Mouse (Mus musculus): ENCODE results near the gene Gm826. TPM values are rescaled to one million over a fixed set of nuclear protein-coding genes. Genes with fewer than 3 reads are reported as not detected.

Gene Gm826
- polyA plus RNA-seq, 1 experiment from 2014 or later, result 14.5 TPM

DNA sequence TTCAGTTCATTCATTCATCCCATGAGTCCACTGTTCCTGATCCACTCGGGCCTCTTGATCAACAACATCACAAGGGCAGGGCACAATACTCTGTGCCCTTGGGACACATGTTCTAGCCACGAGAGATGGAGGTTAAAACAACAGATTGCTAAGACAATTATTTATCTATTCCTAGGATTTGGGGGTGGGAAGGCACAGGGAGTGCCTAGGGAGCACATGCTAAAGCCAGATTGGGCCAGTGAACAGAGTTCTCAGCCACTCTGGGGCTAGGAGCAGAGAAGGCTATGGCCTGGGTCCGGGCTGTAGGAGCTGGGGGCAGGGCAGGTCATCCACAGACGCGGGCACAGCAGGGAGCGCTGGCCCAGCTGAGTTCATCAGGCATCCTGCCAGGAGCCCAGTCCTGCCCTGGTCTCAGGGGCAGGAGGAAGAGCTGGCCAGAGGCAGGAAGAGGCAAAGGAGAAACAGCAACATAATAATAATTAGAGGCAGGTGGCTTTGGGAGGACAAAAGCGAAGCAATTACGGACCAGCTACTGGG is 17.1 kb upstream of the Gm826 start:
- WGBS, result 40% methylated on average over 8 of the region's 8 CpGs
- H3K4me3 ChIP-seq, result no peak overlapping the region
- no peak overlapping the region for H3K9ac ChIP-seq
- H3K4me2 ChIP-seq, result no peak overlapping the region
- H3K9me3 ChIP-seq (replicated peaks), result no peaks in the 10 kb centered on the region
- no peak for ATAC-seq (replicated peaks; ENCODE audit: insufficient number of reproducible peaks, insufficient read depth, low FRiP score, low read depth)
- H3K27ac ChIP-seq, result no peak overlapping the region
- H3K36me3 ChIP-seq, result no peaks in the 10 kb centered on the region
- peaks cover 15% of the 10 kb centered on the region for H3K4me1 ChIP-seq (replicated peaks)
- 0 out of 2 replicates have a peak, but pooled peaks cover 4% of the 10 kb centered on the region for H3K27me3 ChIP-seq

DNA sequence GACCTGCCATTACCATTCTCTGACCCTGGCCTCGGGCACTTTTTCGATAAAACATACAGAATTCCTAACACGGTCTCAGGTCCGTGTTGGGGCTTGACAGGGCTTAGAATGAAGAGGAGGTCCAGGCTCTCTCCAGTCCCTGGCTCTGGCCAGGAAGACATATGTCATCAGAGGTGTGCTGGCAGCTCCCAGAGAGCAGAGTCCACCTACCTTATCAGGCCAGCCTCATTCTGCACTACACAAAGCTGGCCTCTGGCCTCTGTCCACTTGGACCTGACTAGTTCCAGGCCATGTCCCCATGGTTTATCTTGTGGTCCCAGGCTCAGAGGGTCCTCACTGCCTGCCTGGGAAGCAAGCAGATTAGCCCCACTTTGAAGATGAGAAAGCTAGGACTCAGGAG is 15.6 kb upstream of the Gm826 start:
- no peaks in the 10 kb centered on the region for H3K9me3 ChIP-seq (replicated peaks)
- no peak overlapping the region for H3K4me3 ChIP-seq
- WGBS, result 39% methylated on average over 4 of the region's 4 CpGs
- no peak overlapping the region for H3K4me2 ChIP-seq
- H3K27me3 ChIP-seq, result 0 out of 2 replicates have a peak, but pooled peaks cover 3% of the 10 kb centered on the region
- H3K36me3 ChIP-seq, result no peaks in the 10 kb centered on the region
- H3K4me1 ChIP-seq (replicated peaks), result peaks cover 15% of the 10 kb centered on the region
- no peak for ATAC-seq (replicated peaks; ENCODE audit: insufficient number of reproducible peaks, insufficient read depth, low FRiP score, low read depth)
- H3K27ac ChIP-seq, result no peak overlapping the region
- no peak overlapping the region for H3K9ac ChIP-seq

DNA sequence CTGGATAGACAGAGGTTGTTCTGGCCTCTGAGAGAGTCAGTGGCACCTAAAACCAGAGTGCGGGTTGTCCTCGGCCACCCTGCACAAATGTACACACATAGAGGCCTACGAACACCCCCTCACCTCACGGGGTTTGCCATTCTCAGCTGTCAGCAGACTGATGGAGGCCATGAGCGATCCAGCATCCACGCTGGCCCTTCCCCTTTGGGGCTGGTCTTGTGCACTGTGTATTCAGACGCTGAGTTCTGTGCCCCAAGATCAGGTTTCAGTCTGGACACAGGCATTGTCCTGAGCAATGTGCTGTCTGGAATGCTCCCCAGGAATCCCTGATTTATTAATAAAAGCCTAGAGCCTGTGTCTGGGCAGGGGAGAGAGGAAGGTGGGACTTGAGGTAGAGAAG is 14.8 kb upstream of the Gm826 start:
- ATAC-seq (replicated peaks; ENCODE audit: insufficient number of reproducible peaks, insufficient read depth, low FRiP score, low read depth), result peak; percentile 18; the same call in 1 of the 2 replicates
- no peak overlapping the region for H3K27ac ChIP-seq
- no peak overlapping the region for H3K4me2 ChIP-seq
- peaks cover 13% of the 10 kb centered on the region for H3K4me1 ChIP-seq (replicated peaks)
- no peaks in the 10 kb centered on the region for H3K9me3 ChIP-seq (replicated peaks)
- 44% methylated on average over 7 of the region's 7 CpGs for WGBS
- no peaks in the 10 kb centered on the region for H3K27me3 ChIP-seq
- H3K9ac ChIP-seq, result no peak overlapping the region
- H3K36me3 ChIP-seq, result no peaks in the 10 kb centered on the region
- no peak overlapping the region for H3K4me3 ChIP-seq

DNA sequence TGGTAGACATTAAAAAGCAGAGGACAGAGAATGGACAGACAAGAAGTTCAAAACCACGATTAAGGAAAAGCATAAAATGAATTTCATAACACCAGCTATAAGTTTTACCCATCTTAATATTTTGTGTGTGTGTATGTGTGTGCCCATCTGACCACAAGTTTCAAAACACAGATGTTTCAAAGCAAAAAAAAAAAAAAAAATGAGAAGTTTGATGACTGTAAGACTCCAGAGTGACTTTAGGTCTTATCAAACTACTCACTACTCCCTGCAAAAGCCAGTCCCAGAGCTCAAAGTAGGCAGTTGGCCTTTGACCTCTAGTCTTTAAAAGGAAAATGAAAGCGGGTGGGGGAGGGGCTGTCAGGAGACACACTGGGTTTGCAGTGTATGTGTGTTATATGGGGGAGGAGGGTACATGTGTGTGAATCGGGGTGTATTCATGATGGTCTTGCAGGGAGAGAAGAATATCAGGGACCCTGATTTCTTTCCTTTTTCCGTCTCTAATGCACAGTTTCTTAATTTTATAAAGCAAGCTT is 14.2 kb upstream of the Gm826 start:
- no peaks in the 10 kb centered on the region for H3K9me3 ChIP-seq (replicated peaks)
- H3K27ac ChIP-seq, result no peak overlapping the region
- ATAC-seq (replicated peaks; ENCODE audit: insufficient number of reproducible peaks, insufficient read depth, low FRiP score, low read depth), result no peak
- H3K4me1 ChIP-seq (replicated peaks), result peaks cover 9% of the 10 kb centered on the region
- no peaks in the 10 kb centered on the region for H3K27me3 ChIP-seq
- no peaks in the 10 kb centered on the region for H3K36me3 ChIP-seq
- H3K9ac ChIP-seq, result no peak overlapping the region
- WGBS, result 57% methylated on average over 4 of the region's 4 CpGs
- H3K4me2 ChIP-seq, result no peak overlapping the region
- no peak overlapping the region for H3K4me3 ChIP-seq

DNA sequence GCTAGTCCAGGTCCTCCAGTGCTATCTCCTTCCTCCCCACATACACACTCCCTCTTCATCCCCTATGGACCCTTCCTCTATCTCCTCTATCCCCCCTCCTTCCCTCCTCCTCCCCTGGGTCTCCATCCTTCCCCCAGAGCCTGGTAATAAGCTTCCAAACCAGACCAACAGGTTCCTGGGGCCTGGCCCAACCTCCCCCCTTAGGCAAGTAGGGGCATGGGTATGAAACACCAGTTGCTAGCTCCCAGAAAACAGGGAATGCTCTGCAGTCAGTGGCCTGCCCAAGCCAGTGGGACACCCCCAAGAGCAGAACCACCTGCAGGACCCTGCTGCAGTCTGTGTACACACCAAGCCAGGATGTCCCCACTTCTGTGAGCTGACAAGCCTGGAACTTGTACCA is 11.7 kb upstream of the Gm826 start:
- no peaks in the 10 kb centered on the region for H3K9me3 ChIP-seq (replicated peaks)
- no peak overlapping the region for H3K9ac ChIP-seq
- no peak for ATAC-seq (replicated peaks; ENCODE audit: insufficient number of reproducible peaks, insufficient read depth, low FRiP score, low read depth)
- no peaks in the 10 kb centered on the region for H3K36me3 ChIP-seq
- H3K4me3 ChIP-seq, result no peak overlapping the region
- H3K27me3 ChIP-seq, result no peaks in the 10 kb centered on the region
- no peak overlapping the region for H3K4me2 ChIP-seq
- no peak overlapping the region for H3K27ac ChIP-seq
- H3K4me1 ChIP-seq (replicated peaks), result peaks cover 5% of the 10 kb centered on the region; the same call in 1 of the 2 replicates

DNA sequence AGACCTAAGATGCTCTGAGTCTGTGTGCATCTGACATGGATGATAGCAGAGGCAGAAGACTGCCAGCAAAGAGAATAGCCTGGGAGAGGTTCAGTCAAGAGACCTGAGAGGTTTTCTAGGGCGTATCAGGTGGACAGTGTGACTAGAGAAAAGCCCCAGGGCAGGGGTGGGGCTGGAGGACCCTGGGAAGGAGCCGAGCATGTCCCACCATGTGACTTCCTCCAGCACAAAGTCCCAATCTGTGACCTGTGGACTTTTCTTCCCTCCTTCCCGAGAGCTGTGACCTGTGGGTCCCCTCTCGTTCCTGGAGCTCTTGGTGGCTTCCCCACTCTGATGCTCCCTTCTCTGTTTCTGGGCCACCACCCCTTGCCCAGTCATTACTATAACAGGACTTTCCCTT is 6.2 kb upstream of the Gm826 start:
- no peak overlapping the region for H3K27ac ChIP-seq
- no peaks in the 10 kb centered on the region for H3K9me3 ChIP-seq (replicated peaks)
- WGBS, result 50% methylated on average over 4 of the region's 4 CpGs
- H3K27me3 ChIP-seq, result no peaks in the 10 kb centered on the region
- no peak overlapping the region for H3K4me2 ChIP-seq
- no peak for ATAC-seq (replicated peaks; ENCODE audit: insufficient number of reproducible peaks, insufficient read depth, low FRiP score, low read depth)
- H3K9ac ChIP-seq, result no peak overlapping the region
- H3K4me3 ChIP-seq, result no peak overlapping the region
- 0 out of 2 replicates have a peak, but pooled peaks cover 2% of the 10 kb centered on the region for H3K4me1 ChIP-seq (replicated peaks)
- H3K36me3 ChIP-seq, result no peaks in the 10 kb centered on the region

DNA sequence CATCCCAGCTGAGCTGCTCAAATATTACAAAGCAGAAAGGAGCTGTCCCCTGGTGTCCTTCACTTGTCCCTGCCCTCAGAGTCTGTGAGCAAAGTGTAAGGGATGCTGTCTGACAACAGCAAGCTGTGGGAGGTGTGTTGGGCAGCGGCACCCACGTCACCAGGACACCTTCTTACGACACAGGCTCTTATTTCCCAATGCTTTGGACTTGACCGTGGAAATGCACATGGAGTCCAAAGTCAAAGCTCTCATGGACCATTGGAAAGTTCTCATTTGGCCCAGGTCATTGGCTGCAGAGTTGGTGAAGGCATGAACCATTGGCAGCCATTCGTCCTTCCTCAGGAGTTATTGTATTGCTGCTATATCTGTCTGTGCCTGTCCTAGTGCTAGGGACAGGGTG is 5.6 kb upstream of the Gm826 start:
- H3K27ac ChIP-seq, result no peak overlapping the region
- no peak overlapping the region for H3K9ac ChIP-seq
- no peak overlapping the region for H3K4me2 ChIP-seq
- 82% methylated on average over 5 of the region's 5 CpGs for WGBS
- no peaks in the 10 kb centered on the region for H3K36me3 ChIP-seq
- no peaks in the 10 kb centered on the region for H3K27me3 ChIP-seq
- no peaks in the 10 kb centered on the region for H3K9me3 ChIP-seq (replicated peaks)
- H3K4me3 ChIP-seq, result no peak overlapping the region
- no peak for ATAC-seq (replicated peaks; ENCODE audit: insufficient number of reproducible peaks, insufficient read depth, low FRiP score, low read depth)
- peaks cover 4% of the 10 kb centered on the region for H3K4me1 ChIP-seq (replicated peaks)

DNA sequence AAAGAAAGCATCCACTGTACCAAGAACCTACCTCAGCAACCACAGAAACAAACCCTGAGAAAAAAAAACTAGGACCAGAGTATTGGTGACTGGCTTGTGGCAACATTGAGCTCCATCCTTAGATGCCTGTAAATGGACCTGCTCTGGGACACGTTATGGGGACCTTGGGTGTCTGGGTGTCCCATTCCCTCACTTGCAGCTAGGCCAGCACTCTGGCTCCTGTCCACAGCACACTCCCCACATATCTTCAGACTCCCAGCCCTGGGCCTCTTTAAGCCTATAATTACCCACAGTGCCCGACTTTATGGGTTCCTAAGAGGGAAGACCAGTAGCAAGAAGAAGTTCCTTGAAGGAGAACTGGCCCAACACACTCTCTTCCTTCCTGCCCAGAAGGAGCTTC is 2.1 kb upstream of the Gm826 start:
- Histone ChIP-seq H3K4me3 (no peak overlapping the region), H3K9ac (no peak overlapping the region), H3K4me1 (replicated peaks) (peaks cover 16% of the 10 kb centered on the region), H3K9me3 (replicated peaks) (no peaks in the 10 kb centered on the region), H3K27ac (no peak overlapping the region), H3K4me2 (no peak overlapping the region), H3K36me3 (no peaks in the 10 kb centered on the region), H3K27me3 (0 out of 2 replicates have a peak, but pooled peaks cover 6% of the 10 kb centered on the region)
- WGBS, result 44% methylated on average over 2 of the region's 2 CpGs
- ATAC-seq (replicated peaks; ENCODE audit: insufficient number of reproducible peaks, insufficient read depth, low FRiP score, low read depth), result no peak

DNA sequence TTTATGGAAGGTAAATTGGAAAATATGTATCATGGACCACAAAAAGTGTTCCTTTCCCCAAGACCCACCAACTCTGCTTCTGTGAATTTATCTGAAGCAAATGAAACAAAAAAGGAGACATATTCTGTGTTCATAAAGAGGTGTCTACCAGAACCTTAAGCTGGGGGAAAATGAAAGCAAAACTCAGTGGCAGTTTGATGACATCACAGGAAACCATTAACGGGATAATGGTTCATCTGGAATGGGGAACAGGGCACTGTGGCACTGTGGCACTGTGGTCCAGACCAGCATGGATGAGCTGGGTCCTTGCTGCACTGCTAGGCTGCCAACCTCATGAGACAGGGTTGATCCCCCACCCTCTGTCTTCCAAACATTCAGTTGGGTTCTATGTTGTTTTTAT is 1.1 kb upstream of the Gm826 start:
- no peak overlapping the region for H3K4me3 ChIP-seq
- no peak overlapping the region for H3K9ac ChIP-seq
- no peak overlapping the region for H3K27ac ChIP-seq
- 0 out of 2 replicates have a peak, but pooled peaks cover 6% of the 10 kb centered on the region for H3K27me3 ChIP-seq
- no peaks in the 10 kb centered on the region for H3K9me3 ChIP-seq (replicated peaks)
- H3K4me1 ChIP-seq (replicated peaks), result peaks cover 16% of the 10 kb centered on the region
- ATAC-seq (replicated peaks; ENCODE audit: insufficient number of reproducible peaks, insufficient read depth, low FRiP score, low read depth), result no peak
- no peak overlapping the region for H3K4me2 ChIP-seq
- no peaks in the 10 kb centered on the region for H3K36me3 ChIP-seq
- WGBS, result 41% methylated on average over 1 of the region's 1 CpGs

DNA sequence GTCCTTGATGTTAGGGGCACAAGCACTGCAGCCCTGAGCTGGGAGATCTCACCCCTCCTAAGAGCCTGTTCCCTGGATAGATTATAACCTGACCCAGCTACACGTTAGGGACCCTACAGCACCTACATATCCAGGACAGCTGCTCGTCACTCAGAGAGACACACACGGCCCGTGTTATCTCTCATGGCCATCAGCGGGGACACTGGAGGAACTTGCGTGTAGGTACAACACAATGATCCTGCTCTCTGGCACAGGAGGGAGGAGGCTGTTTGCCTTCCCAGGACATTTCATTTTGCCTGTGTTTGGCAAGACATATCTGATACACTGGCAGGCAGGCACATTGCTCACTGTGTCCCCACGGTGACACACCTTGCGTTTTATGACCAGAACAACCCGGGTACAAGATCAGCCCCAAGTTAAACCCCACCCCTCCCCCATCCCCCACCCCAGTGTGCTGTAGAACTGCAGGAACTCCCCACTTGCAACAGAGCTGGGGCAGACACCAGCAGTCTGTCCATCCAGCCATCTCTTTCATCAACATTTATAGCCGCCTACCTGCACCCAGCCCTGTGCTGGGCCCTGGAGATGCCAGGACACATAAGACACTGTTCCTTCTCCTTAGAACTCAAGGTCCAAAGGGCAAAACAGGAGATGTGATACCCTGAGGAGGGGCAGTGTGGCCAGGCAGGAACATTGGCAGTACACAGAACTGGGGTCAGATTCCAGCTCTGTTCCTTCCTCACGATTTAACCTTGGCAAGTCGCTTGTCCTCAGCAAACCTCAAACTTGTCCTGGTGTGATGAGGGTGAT is 1.2 kb downstream of the Gm826 start:
- Histone ChIP-seq H3K4me1 (replicated peaks) (peaks cover 32% of the 10 kb centered on the region), H3K4me3 (no peak overlapping the region), H3K27me3 (0 out of 2 replicates have a peak, but pooled peaks cover 6% of the 10 kb centered on the region), H3K36me3 (no peaks in the 10 kb centered on the region), H3K4me2 (no peak overlapping the region), H3K9ac (no peak overlapping the region), H3K9me3 (replicated peaks) (no peaks in the 10 kb centered on the region), H3K27ac (no peak overlapping the region)
- 77% methylated on average over 12 of the region's 12 CpGs for WGBS
- ATAC-seq (replicated peaks; ENCODE audit: insufficient number of reproducible peaks, insufficient read depth, low FRiP score, low read depth), result no peak

DNA sequence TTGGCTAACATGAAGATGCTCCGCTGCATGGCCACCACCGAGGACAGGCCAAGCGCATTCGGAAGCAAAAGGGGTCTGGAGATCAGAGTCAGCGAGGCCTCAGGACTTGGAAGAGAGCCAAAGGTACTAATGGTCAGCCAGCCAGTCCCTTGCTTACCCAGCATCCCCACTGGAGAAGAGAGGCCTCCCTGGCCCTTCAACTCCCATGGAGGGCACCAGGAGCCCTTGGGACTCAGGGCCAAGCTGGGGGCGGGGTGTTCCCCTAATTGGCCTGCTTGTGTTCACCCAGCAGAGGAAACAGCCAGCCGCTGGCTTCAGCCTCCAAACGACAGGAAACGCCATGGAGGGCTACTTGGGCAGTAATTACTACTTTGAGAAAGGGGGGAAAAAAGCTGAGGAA is 5.1 kb downstream of the Gm826 start:
- H3K27ac ChIP-seq, result no peak overlapping the region
- peaks cover 32% of the 10 kb centered on the region for H3K4me1 ChIP-seq (replicated peaks)
- no peaks in the 10 kb centered on the region for H3K36me3 ChIP-seq
- no peaks in the 10 kb centered on the region for H3K9me3 ChIP-seq (replicated peaks)
- H3K4me2 ChIP-seq, result no peak overlapping the region
- ATAC-seq (replicated peaks; ENCODE audit: insufficient number of reproducible peaks, insufficient read depth, low FRiP score, low read depth), result 0 out of 2 replicates have a peak, but pooled peaks have one; percentile 10
- H3K27me3 ChIP-seq, result 0 out of 2 replicates have a peak, but pooled peaks cover 6% of the 10 kb centered on the region
- no peak overlapping the region for H3K4me3 ChIP-seq
- H3K9ac ChIP-seq, result no peak overlapping the region
- WGBS, result 42% methylated on average over 9 of the region's 9 CpGs
